Mouse (Mus musculus) frontal cortex, postnatal 36 days (tissue): ENCODE data around the gene Sh3gl2.

Source experiments
- DNase-seq, 2 experiments: peaks; one replicate each; pipeline ENCODE4 v3.0.0; 2022; ENCODE audit warnings: low spot score in 2 of 2

The Sh3gl2 gene

DNA sequence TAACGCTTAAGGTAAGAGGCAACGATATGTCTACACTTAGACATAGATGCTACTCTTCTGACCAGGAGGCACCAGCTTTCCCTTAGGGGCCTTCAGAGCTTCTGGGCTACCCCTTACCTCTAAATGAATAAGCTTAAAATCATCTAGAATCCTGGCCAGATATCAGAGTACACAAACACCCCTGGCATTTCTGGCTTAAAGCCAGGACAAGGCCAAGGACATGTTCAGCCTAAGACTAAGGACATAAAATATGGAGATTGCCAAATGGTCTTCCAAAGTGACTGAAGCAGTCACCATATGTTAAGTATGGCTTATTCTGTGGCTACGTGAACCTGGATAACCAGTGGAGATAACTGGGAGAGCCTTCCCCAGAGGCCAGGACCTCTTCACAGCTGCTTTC, 211.5 kb downstream of the Sh3gl2 start:
- no peak for DNase-seq

DNA sequence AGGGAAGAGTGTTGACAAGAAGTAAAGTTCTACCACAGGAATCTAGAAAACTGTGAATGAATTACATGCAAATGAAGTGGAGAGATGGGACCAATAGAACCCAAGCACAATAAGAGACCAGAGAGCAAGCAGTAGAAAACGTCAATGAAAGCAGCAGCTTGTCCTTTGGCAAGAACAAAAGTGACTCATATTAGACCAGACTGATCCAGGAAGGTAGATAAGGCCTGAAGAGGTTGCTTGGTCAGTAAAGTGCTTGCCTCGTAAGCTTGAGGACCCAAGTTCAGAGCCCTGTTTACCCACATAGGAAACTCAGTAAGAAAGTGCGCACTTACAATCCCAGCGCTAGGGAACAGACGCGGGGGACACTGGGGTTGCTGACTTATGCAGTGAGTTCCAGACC, 215.5 kb downstream of the Sh3gl2 start:
- DNase-seq, result no peak

DNA sequence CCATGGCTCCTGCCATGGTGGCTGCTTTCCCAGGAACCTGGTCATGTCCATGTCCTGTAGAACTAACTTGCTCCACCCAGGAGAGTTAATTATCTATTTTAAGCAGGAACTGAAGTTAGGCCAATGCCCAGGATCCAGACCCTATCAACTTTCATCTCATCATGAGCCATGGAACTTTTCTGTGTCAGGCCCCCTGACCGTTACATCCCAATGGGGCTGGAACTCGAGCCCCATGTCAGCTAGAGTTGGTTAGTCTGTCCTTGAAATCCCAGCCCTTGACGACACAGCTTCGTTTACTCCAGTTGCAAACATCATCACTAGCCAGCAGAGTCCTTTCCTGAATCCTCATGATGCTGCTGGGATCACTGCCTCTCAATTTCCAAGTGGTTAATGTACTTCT, 221.3 kb downstream of the Sh3gl2 start:
- DNase-seq, result no peak

DNA sequence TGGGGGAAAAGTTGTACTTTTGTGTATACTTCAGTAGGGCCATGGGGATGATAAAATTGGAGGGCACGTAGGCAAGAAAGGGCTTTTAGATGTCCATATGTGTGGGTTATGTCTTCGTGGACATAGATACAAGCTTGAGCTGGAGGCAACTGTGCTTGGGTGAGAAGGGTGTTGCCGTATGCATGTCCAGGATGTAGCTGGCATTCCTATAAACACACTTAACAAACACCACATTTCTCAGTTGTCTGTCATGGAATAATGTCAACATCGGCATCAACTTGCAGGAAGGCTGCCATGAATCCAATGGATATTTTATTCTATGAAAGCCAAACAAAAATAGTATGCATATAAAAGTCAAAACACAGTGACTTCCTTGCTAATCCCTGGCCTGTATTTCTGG, 227.9 kb downstream of the Sh3gl2 start:
- DNase-seq, result no peak

DNA sequence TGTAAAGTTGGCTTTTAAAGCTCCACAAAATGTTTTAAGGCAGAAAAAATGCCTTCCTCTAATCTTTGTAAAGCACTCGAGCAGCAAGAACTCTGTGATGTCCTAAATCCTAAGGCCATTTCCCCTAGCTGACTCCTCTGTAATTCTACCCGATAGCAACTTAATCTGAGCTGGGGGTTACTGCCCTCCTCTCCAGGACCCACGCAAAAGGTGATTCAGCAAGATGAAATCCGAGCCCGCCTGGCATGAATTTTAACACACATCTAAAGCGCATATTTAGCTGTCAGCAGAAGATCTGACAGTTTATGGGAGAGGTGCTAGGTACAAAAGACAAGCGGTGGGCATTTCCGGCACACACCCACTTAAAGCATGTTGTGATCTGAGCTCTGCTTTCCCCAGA, 229.8 kb downstream of the Sh3gl2 start:
- no peak for DNase-seq

DNA sequence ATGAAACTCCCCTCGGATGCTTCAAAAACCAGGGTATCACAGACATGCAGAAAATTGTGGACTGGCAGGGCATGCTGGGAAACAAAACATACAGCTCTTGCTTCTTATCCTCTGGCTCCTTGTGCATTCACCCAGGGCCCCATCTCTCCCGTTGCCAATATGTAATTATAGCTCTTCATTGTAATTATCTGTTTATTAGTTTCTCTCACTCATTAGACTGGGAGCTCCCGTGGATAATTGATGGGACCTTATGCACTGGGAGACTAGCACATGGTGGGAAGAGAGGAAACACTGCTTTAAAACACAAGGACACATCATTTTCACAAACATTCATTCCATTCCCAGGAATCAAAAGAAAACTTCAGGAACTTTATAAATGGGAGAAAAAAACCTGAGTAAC, 233.9 kb downstream of the Sh3gl2 start:
- no peak for DNase-seq

DNA sequence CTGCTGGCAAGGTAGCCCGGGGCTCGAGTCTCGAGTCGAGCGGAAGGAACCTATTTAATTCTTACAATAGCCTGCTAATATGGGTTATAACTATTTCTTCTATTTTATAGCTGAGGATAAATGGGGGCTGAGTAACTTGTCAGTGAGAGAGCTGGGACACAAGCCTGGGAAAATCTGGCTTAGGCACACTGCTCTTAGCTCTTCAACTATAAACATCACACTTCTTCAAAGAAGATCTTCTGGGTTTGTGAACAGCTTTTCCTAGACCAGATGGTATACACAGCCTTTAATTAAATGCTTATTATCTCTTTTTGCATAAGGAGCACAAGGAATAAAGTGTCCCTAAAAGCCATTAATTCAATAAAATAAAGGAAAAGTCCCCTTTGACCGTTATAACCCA, 278.7 kb downstream of the Sh3gl2 start:
- no peak for DNase-seq

DNA sequence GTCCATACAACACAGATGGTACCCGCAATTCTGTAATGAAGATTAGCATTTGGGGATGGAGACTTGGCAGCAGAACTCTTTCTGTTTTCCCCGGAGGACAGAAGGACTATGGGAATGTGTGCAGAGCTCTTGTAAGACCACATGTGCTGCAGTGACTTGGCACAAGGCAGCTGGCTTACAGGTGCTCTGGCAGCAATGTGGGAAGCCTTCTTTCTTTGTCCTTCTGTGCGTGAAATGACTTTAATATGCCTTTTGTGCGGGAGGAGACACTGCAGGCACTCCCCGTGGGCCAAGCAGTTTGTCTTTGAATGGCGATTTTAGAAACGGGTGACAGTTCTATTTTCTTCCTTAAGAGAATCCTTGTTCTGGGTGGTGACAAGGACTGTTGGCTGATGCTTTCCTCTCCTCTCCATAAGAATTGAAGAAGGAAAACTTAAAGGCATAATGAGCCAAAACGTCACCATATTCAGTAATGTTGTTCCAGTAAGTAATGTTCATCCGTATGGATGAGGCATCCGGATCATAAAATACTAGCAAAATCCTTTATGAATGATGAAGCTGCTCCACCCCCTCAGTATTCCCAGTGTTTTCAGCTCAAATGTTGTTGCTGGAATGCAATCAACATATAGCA, 281.5 kb downstream of the Sh3gl2 start:
- DNase-seq, result peak; percentile 19 to 34

DNA sequence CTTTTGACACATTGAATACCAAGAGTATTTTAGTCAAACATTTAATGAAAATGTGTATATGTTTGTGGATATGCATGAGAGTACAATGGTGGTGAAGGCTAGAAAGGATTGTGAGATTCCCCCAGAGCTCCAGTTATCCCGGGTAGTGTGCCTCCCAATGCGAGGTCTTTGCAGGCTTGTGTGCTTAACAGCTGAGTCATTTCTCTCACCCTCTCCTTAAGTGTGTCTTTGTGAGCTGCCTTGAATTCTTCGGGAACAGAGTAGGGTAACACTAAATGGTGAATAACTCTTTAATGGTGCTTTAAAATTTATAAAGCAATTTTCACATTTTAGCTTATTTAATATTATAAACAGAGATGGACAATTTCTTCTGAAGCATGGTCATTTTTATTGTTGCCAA, 300.8 kb downstream of the Sh3gl2 start:
- no peak for DNase-seq

DNA sequence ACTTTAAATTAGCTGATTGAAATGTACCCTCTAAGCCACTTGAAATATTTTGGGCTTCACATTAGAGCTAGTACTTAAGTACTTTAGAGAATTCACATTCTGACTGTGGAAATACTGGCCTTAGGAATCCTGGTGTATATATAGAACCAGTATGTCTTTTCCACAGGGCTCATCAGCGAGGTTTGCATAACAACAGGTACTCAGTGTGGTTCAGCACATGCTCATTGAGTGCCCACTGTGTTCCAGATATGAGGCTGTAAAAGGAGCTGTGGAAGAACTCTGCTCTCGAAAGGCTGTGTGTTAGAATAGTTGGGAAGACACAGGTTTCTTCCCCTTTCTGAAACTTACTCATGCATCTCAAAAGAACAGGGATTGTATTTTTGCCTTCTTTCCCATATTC, 302.1 kb downstream of the Sh3gl2 start:
- DNase-seq, result no peak

DNA sequence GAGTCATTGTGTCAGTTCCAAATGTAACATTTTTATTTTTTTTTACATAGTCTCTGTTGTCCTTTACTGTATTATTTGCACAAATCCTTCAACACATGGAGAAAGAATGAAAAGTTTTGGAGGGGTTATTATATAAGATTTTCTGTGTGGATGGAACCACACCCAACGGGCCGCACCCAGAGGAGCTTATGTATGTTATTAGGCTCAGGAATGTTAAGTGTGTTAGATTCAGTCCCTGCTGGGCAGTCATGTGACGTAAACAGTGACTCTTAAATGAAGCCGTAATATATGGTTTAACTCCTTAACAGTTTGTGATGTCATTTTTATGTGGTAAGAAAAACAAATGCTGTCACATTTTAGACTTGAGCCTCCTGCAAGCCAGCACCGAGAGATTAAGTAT, 302.6 kb downstream of the Sh3gl2 start:
- no peak for DNase-seq

DNA sequence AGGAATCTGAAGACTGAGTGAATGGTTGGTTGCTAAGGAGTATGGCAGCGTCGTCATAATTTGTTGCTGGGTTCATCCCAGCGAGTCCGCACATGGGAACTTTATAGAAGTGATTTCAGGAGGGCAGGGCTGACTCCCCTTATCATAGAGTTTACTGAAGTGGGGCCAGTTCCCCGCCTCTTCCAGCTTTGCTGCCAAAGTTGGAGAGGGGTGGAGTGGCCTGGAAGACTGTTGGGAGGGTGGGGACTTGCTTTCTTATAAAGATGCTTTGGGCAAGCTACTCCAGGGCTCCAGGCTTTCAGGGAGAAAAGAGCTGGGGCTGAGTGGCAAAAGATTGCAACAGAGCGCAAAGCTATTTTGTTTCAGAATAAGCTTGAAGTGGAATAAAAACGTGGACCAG, 308.4 kb downstream of the Sh3gl2 start:
- DNase-seq, result no peak

DNA sequence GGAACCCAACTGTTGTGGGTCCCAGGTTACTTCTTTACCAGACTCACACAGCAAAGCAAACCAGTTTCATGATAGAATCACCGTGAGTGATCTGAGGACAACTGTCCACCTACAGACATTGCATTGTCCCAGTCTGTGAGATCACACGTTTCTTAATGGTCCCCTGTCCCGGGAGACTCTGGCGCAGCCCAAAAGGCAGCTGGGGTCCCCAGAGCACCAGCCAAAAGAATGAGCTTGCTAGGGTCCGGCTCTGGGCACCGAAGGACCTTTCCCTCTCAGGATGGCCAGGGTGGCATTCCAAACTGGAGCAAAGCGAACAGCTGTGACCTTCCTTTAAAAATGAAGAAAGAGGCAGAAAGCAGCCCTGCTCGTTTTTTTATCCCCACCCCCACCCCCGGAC, 308.9 kb downstream of the Sh3gl2 start, which contains the start of gene Adamtsl1:
Adamtsl1 (plus strand) TSS at position 381 of the 400 bp plus-strand sequence.
- DNase-seq, result peak in 1 of 2 experiments; percentile 1

DNA sequence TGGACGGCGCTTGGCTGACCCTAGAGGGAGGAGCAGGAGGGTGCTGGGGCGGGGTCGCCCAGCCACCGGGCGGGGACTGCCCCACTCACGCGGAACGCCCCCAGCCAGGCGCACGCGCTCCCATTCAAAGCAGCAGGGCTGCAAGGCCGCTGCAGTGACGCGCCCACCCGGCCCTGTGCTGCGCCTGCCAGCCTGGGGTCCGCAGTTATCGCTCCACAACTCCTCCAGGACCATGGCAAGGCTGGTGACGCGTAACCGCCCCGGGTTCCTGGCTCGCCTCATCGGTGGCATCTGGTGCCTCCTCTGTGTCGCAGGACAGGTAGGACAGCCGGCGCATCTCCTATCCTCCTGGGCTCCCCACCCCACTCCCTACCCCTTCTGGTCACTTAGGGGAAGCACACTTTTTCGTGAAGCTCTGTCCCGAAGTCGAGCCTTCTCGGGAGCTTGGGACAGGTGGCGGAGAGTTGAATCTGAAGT, 309.3 kb downstream of the Sh3gl2 start:
- peak; percentile 5 to 8 for DNase-seq

DNA sequence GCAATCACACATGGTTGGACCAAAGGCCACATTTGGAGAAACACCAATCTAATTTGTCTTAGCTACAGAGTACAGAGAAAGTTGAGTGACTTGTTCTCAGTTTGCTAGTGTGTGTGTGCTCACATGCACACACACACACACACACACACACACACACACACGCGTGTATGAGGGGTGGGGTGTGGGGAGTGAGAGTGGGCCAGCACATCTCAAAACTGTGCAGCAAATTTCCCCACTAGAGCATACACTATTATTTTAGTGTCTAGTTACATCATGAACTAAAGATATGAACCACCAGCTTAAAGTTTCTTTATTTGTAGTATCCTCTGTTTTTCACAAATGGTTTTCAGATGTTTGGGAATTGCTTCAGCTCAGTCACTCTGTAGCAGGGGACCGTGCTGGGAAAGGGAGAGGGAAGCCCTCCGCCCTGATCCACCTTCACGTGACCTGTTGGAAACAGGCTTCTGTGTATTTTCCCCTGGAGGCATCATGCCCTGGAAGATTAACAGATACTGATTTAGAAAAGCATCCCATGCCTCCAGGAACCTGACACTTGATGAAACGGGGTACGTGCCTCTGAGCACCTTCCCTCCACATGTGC, 322.1 kb downstream of the Sh3gl2 start:
- DNase-seq, result no peak

DNA sequence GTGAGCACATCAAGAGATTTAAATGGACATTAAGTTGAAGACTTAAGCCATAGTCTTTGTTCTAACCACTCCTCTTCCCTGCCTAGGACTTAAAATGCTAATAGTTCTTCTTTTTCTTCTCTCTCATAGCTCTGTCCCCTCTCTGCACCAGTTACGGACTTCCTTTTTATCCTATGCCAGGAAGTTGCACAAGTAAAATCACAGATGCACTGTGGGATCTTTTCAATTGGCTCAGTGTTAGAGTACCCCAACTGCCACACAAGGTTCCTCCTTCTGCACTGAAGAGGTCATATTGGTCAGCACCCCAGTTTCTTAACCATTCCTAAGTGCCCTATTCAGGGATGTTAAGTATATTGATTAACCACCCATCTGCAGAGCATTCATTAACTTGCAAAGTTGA, 324.9 kb downstream of the Sh3gl2 start:
- no peak for DNase-seq

DNA sequence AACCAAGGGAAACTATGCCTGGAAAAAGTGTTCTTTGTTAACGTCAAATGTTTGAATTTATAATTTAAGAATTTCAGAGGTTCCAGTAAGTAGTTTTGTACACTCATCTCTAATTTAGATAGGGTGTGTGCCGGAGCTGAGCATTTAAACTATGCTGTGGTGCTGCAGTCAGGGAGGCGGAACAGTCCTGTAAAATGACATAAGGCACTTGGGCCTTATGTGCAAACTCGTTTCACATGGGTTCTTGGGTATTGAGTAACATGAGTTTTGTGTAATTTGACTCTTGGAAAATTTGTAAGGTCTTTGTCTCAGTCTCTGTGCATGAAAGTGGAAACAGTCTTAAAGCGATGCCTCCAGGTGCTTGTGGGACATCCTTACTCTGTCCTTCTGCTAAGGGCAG, 334.8 kb downstream of the Sh3gl2 start:
- no peak for DNase-seq

DNA sequence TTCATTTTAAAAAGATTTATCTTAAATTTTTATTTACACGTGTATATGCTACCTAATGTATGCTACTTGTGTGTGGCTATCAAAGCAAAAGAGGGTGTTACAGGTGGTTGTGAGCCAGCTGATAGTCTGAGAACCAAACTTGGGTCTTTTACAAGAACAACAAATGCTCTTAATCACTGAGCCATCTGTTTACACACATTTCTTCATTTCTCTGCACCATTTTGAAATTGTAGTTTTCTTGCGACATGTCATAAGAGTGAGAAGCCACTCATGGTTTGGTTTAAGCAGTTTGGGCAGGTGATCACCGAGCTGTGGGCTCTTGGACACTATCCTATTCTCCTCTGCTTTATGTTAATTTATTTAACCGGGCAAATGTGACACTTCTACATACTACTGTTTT, 338.3 kb downstream of the Sh3gl2 start:
- no peak for DNase-seq

DNA sequence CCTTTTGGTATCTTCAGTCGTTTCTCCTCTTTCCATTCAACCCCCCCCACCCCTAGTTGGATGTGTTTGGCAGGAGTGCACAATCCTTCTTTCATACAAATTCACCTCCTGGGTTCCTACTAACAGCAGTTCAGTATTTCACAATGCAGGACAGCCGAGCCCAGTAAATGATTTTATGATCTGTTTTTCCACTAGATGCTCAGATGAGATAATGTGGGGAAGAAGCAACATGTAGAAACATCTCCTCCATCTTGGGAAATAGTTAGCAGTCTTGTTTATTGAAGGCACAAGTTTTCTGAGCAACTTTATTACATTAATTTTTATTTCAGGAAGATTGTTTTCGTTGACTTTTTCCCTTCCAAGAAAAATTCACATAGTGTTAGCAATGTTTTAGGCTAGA, 349.8 kb downstream of the Sh3gl2 start:
- DNase-seq, result no peak

DNA sequence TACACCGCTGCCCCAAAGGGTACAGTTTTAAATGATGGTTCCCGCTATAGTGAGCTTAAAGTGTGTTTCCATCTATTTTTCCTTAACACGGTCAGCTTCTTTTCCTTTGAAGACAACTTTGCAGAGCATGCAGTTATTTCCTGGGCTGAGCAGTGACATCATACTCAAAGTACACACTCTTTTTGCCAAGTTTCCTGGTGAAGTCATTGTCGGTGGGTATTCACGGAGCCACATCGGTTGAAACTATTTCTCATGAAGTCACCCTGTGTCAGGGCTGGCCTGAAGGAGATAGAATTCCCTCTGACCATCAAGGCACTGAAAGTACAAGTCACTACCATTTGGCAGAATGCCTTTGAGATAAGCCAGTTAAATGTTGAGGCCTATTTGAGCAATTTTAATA, 354.8 kb downstream of the Sh3gl2 start:
- DNase-seq, result no peak

DNA sequence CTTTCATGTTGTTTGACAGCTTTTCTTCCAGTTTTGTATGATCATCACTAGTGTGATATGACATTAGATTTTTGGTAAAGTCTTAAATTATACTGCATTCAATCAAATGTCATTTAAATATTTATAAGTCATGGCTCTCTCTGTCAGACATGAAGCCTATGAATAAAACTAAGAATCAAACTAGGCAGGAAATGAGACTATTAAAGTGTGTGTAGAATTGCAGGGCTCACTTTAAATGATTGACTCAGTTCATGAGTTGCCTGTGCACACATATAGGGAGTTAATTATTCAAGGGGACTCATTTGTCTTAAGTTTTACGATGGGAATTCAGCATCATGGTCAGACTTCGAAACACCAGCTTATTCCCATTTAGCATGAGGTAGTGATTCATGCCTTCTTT, 380.5 kb downstream of the Sh3gl2 start:
- DNase-seq, result no peak

DNA sequence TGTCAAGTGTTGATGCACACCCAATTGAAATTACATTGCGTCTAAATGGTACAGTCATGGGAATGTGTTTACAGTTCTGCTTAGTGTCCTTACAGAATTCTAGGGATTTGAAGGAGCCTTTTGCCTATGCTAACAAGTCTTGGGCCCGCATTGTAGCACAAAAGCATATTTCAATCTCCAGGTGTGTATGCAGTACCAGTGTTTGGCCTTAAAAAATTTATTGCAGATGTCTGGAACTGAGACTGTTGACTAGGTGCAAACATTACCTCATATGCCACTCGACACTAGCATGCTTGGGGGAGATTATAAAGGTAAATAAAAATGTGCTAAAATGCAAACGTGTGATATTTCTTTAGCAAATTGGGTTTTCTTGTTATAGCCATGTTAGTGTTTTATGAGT, 384.0 kb downstream of the Sh3gl2 start:
- DNase-seq, result no peak

DNA sequence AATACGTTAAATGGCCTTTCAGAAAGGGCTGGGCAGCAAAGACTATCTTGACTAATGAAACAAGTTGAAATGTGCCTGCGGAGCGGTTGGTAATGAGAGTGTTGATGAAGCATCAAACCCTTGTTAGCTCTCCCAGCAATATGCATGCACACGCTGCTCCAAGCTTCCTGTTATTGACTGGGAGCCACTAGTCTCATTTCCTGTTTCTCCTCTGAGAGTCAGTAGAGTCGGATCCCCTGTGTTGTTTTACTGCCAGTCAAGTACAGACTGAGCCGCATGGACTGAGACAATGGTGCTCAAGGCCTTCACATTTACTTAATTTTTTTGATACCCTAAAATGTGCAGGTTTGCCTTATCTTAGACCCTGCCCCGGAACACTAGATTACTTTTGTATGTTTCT, 386.1 kb downstream of the Sh3gl2 start:
- DNase-seq, result no peak

DNA sequence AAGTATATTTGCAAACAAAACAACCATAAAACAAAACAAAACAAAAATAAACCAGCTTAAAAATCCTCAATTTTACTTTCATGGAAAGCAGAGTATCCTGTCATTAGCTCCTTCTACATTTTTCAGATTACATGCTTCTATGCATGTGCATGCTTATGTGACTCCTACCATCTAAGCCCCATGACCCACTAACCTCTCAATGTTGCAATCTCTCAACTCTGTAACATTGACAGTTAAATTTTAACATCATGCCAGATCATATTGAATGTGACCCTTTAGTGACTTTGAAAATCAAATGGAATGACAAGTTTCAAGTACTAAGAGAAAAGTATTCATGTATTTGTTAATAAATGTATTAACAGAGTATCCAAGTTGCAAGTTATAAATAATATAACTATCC, 389.2 kb downstream of the Sh3gl2 start:
- DNase-seq, result no peak
